In the genomic region with DNA sequence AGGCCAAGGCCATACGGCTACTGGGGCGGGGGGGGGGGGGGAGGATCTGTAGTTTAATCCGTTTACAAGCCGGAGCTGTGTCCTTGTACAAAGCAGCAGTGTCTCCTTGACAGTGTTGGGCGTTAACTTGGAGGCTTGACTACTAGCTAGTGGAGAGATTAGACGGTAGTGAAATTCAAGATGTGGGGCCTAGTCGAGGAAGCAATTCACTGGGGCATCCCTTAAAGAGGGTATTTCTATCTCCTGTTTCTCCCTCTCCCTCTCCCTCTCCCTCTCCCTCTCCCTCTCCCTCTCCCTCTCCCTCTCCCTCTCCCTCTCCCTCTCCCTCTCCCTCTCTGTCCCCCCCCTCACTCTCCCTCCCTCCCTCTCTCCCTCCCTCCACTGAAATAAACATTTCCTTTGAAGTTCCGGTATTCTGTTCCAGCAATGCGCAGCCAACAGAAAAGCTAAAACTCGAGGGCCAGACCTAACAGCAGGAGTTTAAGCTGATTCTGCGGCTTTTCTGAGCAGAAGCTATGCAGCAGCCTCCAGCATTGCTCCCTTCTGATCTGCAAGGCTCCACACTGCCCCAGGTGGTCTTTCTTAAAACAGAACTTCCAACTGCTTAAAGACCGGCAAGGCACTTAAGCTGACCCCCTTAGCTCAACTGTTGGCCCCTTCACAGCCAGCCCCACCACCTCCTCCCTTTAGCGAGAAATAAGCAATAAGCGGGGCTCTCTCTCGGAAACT, we compare ENCODE assay signal across 8 mouse cellular contexts. TPM values are rescaled to one million over a fixed set of nuclear protein-coding genes. Genes with fewer than 3 reads are reported as not detected.
DNase-seq lines count a peak whose midpoint lies in the region; ATAC-seq lines count a peak whose summit lies in the region.

No protein-coding gene starts in this region.

- peak overlapping the region; percentile 17 for H3K4me3 ChIP-seq in heart, embryonic 13.5 days

- H3K4me1 ChIP-seq in heart, embryonic 13.5 days: peaks cover 10% of the 10 kb centered on the region; the same call in 1 of the 2 replicates

- H3K36me3 ChIP-seq in heart, embryonic 13.5 days: 0 out of 2 replicates have a peak, but pooled peaks cover under 1% of the 10 kb centered on the region
- no peaks in the 10 kb centered on the region for H3K36me3 ChIP-seq in splenic B cell, adult 2 months (ENCODE audit: control insufficient read depth, insufficient read depth, low read length, poor library complexity, severe bottlenecking)

- ATAC-seq in heart, embryonic 13.5 days (ENCODE audit: extremely low read depth, insufficient number of reproducible peaks, low FRiP score, low TSS enrichment): no peak

- H3K4me2 ChIP-seq in heart, embryonic 13.5 days: peak overlapping the region; percentile 54

- H3K27ac ChIP-seq in heart, embryonic 13.5 days (replicated peaks): no peak overlapping the region

- no peak for DNase-seq in heart, adult 18-20 months
- DNase-seq in brain, adult 2 months (ENCODE audit: low read depth, low spot score): peak; percentile 81
- DNase-seq in frontal cortex, postnatal 36 days (ENCODE audit: low spot score in 2 of 2): peak; percentile 19 to 51
- peak; percentile 35 to 50 for DNase-seq in kidney, postnatal 36 days
- peak; percentile 35 for DNase-seq in lung, postnatal 36 days
- peak; percentile 59 for DNase-seq in splenic B cell, adult 2 months (ENCODE audit: low read depth, low spot score)
- no peak for DNase-seq in adrenal gland, postnatal 25 days

- H3K9ac ChIP-seq in heart, embryonic 13.5 days: peak overlapping the region; percentile 58

- no peaks in the 10 kb centered on the region for H3K9me3 ChIP-seq in heart, embryonic 13.5 days

- H3K27me3 ChIP-seq in heart, embryonic 13.5 days (replicated peaks): peaks cover 26% of the 10 kb centered on the region
- H3K27me3 ChIP-seq in splenic B cell, adult 2 months (ENCODE audit: control insufficient read depth, insufficient read depth, low read length, poor library complexity, severe bottlenecking): no peaks in the 10 kb centered on the region

- 2% methylated on average over 15 of the region's 15 CpGs for WGBS in heart, embryonic 13.5 days

RNA-seq across cellular contexts. Expression of a gene that starts 21.0 kb away (rescaled TPM):
- 76.7 and 83.8 TPM in 2 replicates for polyA plus RNA-seq in heart, embryonic 13.5 days (2015; fragmentation: Nextera tagmentation; extraction: Ambion mirVana)
- total RNA-seq in heart, adult 18-20 months (2021): 10 to 100 TPM; 21.4 to 21.8 TPM
- total RNA-seq in adrenal gland, postnatal 25 days (2021): 39.3 and 52.9 TPM in 2 replicates

RNA-seq across cellular contexts. Expression of a gene that starts 55.9 kb away (rescaled TPM):
- polyA plus RNA-seq in heart, embryonic 13.5 days (2015; fragmentation: Nextera tagmentation; extraction: Ambion mirVana): 5.4 and 5.7 TPM in 2 replicates
- 1 to 10 TPM; 1.5 to 3.4 TPM for total RNA-seq in heart, adult 18-20 months (2021)
- 12.8 and 19.2 TPM in 2 replicates for total RNA-seq in adrenal gland, postnatal 25 days (2021)

Comparison
In these comparisons a context has a peak if more than half of its experiments do, and no peak if none do; other contexts are left out.
1. DNase-seq: peak in brain, adult 2 months (single experiment), frontal cortex, postnatal 36 days (2 of 2), kidney, postnatal 36 days (2 of 2), lung, postnatal 36 days (single experiment) and splenic B cell, adult 2 months (single experiment); none in heart, adult 18-20 months (0 of 2) and adrenal gland, postnatal 25 days (single experiment).